Mouse (Mus musculus) forebrain, embryonic 11.5 days (tissue): Measurements from ENCODE around the gene R3hdm4. TPM values are rescaled to one million over a fixed set of nuclear protein-coding genes. Genes with fewer than 3 reads are reported as not detected.

Source experiments
- ATAC-seq: fragments of 200-750 bp; cut with Nextera tagmentation; replicated peaks from 2 replicates; pipeline ENCODE4 v1.8.0; 2017; ENCODE audit warnings: moderate TSS enrichment; ENCODE audit not compliant: low FRiP score
- DNase-seq: peaks from one replicate; pipeline ENCODE4 v3.0.0-alpha.2; 2017; ENCODE audit warnings: low spot score
- H3K27ac ChIP-seq: fragments of 300-500 bp; sonication (generic); 2 replicates; pipeline ENCODE4 v1.5.1; 2014; ENCODE audit warnings: low read depth, low read length
- H3K27me3 ChIP-seq: fragments of 300-500 bp; sonication (generic); 2 replicates; pipeline ENCODE4 v1.6.1; 2014; ENCODE audit warnings: mild to moderate bottlenecking, low read length, mixed read lengths; ENCODE audit not compliant: control insufficient read depth, insufficient read depth
- H3K36me3 ChIP-seq: fragments of 300-500 bp; sonication (generic); 2 replicates; pipeline ENCODE4 v1.6.1; 2014; ENCODE audit warnings: mild to moderate bottlenecking, low read length, moderate library complexity, mixed read lengths; ENCODE audit not compliant: control insufficient read depth, insufficient read depth
- H3K4me1 ChIP-seq: fragments of 300-500 bp; sonication (generic); replicated peaks from 2 replicates; pipeline ENCODE4 v1.6.1; 2014; ENCODE audit warnings: low read length, mixed read lengths; ENCODE audit not compliant: control insufficient read depth, insufficient read depth
- H3K4me2 ChIP-seq: fragments of 300-500 bp; sonication (generic); 2 replicates; pipeline ENCODE4 v1.6.1; 2014; ENCODE audit warnings: low read depth, mild to moderate bottlenecking, low read length, moderate library complexity, mixed read lengths; ENCODE audit not compliant: severe bottlenecking
- H3K4me3 ChIP-seq: fragments of 300-500 bp; sonication (generic); 2 replicates; pipeline ENCODE4 v1.5.1; 2014; ENCODE audit warnings: low read depth, low read length
- H3K9ac ChIP-seq: fragments of 300-500 bp; sonication (generic); 2 replicates; pipeline ENCODE4 v1.6.1; 2014; ENCODE audit warnings: low read length
- H3K9me3 ChIP-seq: fragments of 300-500 bp; sonication (generic); 2 replicates; pipeline ENCODE4 v1.6.1; 2016; ENCODE audit warnings: low read length, mixed read lengths; ENCODE audit not compliant: control insufficient read depth
- WGBS: fragments of 180-500 bp; shearing (Covaris S2); extraction: QIAGEN DNeasy Blood & Tissue Kit; methylation state at CpG from one replicate; pipeline ENCODE4 v1.1.7; 2014; 5-methylcytosine and 5-hydroxymethylcytosine counted together
- polyA plus RNA-seq: library from polyadenylated mRNA; unstranded; fragments of >200 nt; fragmentation: Nextera tagmentation; extraction: Ambion mirVana; gene quantifications from 2 replicates; pipeline ENCODE4 v1.2.1, GENCODE M21; 2014

R3hdm4 gene
- polyA plus RNA-seq, 1 experiment from 2014 or later: 135 TPM

GRCm38 (mm10) chr10:79924998-79925784, 4.2 kb upstream of the R3hdm4 start:
- Histone ChIP-seq H3K4me3 (no peak overlapping the region), H3K36me3 (no peaks in the 10 kb centered on the region), H3K27me3 (peaks cover 34% of the 10 kb centered on the region), H3K4me2 (no peak overlapping the region), H3K9me3 (no peaks in the 10 kb centered on the region), H3K9ac (no peak overlapping the region), H3K4me1 (peaks cover 11% of the 10 kb centered on the region), H3K27ac (no peak overlapping the region)
- 13% methylated on average over 29 of the region's 29 CpGs for WGBS
- ATAC-seq (0 out of 2 replicates have a peak, but pooled peaks have one; percentile 6), DNase-seq (peak; percentile 95)

- Histone ChIP-seq H3K27ac (no peak overlapping the region), H3K4me1 (peaks cover 14% of the 10 kb centered on the region; the same call in 1 of the 2 replicates), H3K36me3 (no peaks in the 10 kb centered on the region), H3K4me2 (peak overlapping the region; percentile 21; the same call in 1 of the 2 replicates), H3K9ac (no peak overlapping the region), H3K4me3 (peak overlapping the region; percentile 17; the same call in 1 of the 2 replicates), H3K27me3 (peaks cover 65% of the 10 kb centered on the region), H3K9me3 (no peaks in the 10 kb centered on the region)
- DNase-seq: no peak
- WGBS: 1% methylated on average over 34 of the region's 34 CpGs
- no peak for ATAC-seq
These were observed 564 bp upstream of the R3hdm4 start for GRCm38 (mm10) chr10:79921572-79921971.

DNA sequence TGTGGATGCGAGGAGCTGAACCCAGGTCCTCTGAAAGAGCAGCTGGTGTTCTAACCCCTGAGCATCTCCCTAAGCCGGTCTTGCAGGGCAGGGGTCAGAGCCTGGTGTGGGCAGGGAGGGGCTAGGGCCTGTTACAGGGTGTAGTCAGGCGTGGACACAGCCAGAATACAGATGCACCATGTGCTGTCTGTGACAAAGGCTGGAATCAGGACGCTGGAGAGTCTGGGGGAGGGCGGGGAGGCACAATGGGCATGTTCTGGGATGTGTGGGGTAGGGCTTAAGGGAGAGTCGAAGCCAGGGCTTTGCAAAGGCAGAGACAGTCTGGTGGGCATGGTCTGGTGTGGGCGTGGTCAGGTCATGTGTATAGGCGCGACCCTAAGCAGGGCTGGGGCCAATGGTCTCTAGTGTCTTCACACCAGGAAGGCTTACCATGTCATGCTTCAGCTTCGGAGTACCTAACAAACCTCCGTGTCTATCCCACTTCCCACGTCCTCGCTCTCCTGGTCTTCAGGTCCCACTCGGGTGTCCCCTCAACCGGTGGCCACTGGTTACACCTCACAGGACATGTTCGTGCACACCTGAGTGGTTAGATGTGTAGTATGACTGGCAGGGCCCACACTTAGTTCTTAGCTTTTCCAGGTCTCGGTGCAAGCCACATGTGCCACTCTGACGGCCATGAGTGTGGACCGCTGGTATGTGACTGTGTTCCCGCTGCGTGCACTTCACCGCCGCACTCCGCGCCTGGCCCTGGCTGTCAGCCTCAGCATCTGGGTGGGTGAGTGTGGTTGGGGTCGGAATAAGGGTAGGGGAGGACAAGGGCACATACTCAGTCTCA, 735 bp downstream of the R3hdm4 start:
- Histone ChIP-seq H3K9me3 (no peaks in the 10 kb centered on the region), H3K4me3 (no peak overlapping the region), H3K36me3 (no peaks in the 10 kb centered on the region), H3K4me2 (no peak overlapping the region), H3K4me1 (peaks cover 20% of the 10 kb centered on the region), H3K27ac (no peak overlapping the region), H3K27me3 (peaks cover 65% of the 10 kb centered on the region), H3K9ac (no peak overlapping the region)
- ATAC-seq (peak; percentile 25; the same call in 1 of the 2 replicates), DNase-seq (no peak)
- 17% methylated on average over 26 of the region's 26 CpGs for WGBS

GRCm38 (mm10) chr10:79919251-79919849, 1.7 kb downstream of the R3hdm4 start:
- no peak for DNase-seq
- Histone ChIP-seq H3K4me3 (no peak overlapping the region; the same call in 1 of the 2 replicates), H3K9me3 (no peaks in the 10 kb centered on the region), H3K27ac (no peak overlapping the region), H3K4me2 (0 out of 2 replicates have a peak overlapping the region, but pooled peaks have one; percentile 11), H3K9ac (no peak overlapping the region), H3K4me1 (peaks cover 21% of the 10 kb centered on the region), H3K36me3 (no peaks in the 10 kb centered on the region), H3K27me3 (peaks cover 65% of the 10 kb centered on the region)
- no peak for ATAC-seq
- WGBS: 4% methylated on average over 21 of the region's 21 CpGs

GRCm38 (mm10) chr10:79918231-79919078, 2.6 kb downstream of the R3hdm4 start:
- Histone ChIP-seq H3K27ac (no peak overlapping the region), H3K27me3 (peaks cover 63% of the 10 kb centered on the region), H3K4me1 (peaks cover 21% of the 10 kb centered on the region), H3K9me3 (no peaks in the 10 kb centered on the region), H3K36me3 (no peaks in the 10 kb centered on the region), H3K9ac (no peak overlapping the region), H3K4me3 (no peak overlapping the region), H3K4me2 (no peak overlapping the region)
- ATAC-seq: no peak
- 3% methylated on average over 34 of the region's 35 CpGs for WGBS
- no peak for DNase-seq

DNA sequence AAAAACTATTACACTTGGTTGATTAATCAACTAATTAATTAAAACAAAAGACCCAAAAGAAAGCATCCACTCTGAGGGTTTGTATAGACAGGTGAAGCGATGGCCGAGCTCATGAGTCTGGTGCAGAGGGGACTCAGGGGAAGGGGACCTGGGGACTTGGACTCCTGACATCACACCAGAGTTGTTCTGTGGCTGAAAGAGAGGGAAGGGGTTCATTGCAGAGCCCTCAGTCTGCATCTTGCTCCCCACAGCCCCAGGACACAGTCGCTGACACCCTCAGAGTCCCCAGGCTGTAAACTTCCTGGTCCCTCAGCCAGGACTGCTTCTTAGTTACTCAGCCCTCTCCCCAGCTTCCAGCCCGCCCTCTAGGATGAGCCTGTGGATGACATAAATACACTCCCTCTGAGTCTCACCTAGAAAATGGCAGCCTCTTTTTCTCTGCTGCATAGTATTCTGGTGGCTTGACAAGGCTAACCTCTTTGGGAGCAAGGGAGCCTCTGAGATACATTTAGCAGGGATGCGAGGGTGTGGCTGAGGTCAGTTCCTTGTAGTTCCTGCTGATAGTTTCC, 3.4 kb downstream of the R3hdm4 start:
- WGBS: 63% methylated on average over 5 of the region's 5 CpGs
- Histone ChIP-seq H3K4me3 (no peak overlapping the region), H3K4me1 (peaks cover 21% of the 10 kb centered on the region), H3K27me3 (peaks cover 55% of the 10 kb centered on the region), H3K27ac (no peak overlapping the region), H3K36me3 (no peaks in the 10 kb centered on the region), H3K9me3 (no peaks in the 10 kb centered on the region), H3K4me2 (no peak overlapping the region; the same call in 1 of the 2 replicates), H3K9ac (no peak overlapping the region)
- ATAC-seq: no peak
- no peak for DNase-seq

DNA sequence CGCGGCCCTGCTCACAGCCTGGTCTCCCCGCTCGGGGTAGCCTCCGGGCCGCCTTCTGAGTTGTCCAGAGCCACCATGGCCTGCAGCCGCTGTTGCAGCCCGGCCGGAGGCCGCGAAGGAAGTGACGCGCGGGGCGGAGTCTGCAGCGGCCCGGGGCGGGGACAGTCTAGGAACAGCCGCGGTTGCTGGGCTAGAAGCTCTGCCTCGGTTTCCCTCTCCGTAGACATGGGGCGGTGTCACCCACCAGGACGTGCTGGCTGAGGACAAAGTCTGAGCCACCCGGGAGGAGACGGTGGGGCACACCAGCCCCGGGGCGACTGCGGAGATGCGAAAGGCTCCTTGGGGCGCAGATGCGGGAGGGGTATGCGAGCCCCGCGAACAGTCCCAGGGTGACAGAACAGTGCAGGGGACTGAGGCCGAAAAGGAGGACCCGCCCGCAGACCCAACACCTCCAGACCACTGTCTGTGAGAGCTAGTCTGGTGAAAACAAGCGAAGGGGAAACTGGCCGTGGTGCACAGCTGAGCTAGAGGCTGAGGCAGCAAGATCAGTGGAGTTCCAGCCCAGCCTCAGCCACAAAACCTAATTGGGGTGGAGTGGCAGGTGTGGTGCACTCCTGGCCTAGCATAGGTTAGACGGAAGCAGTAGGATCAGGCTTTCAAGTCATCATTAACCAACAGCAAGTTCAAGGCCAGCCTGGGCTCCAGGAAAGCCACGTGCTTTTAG, 4.0 kb downstream of the R3hdm4 start, which contains the start of gene Kiss1r:
Kiss1r (plus strand) TSS at position 164 of the 724 bp plus-strand sequence.
- 2% methylated on average over 42 of the region's 42 CpGs for WGBS
- peak within 1 kb of the TSS; percentile 83 for H3K4me2 ChIP-seq
- no peaks in the 10 kb centered on the region for H3K36me3 ChIP-seq
- peaks cover 48% of the 10 kb centered on the region for H3K27me3 ChIP-seq
- ATAC-seq: peak; percentile 87
- peaks cover 21% of the 10 kb centered on the region for H3K4me1 ChIP-seq
- H3K9me3 ChIP-seq: no peaks in the 10 kb centered on the region
- peak within 1 kb of the TSS; percentile 81 for H3K4me3 ChIP-seq
- H3K27ac ChIP-seq: no peak within 1 kb of the TSS; the same call in 1 of the 2 replicates
- H3K9ac ChIP-seq: peak within 1 kb of the TSS; percentile 94
- DNase-seq: peak; percentile 90
